Mouse (Mus musculus) forebrain, embryonic 10.5 days (tissue): ENCODE data around the gene Kcnc3. TPM values are rescaled to one million over a fixed set of nuclear protein-coding genes. Genes with fewer than 3 reads are reported as not detected.
A peak's percentile ranks its signal among the peaks of the same experiment; 100 is the strongest.

ENCODE experiments used
- DNase-seq: peaks from one replicate; pipeline ENCODE4 v3.0.0-alpha.2; 2017; ENCODE audit warnings: low spot score; ENCODE audit errors: extremely low spot score
- H3K27ac ChIP-seq: fragments of 300-500 bp; sonication (generic); 2 replicates; pipeline ENCODE4 v1.5.1; 2016; ENCODE audit warnings: mild to moderate bottlenecking
- H3K27me3 ChIP-seq: fragments of 300-500 bp; sonication (generic); 2 replicates; pipeline ENCODE4 v1.6.1; 2016; ENCODE audit warnings: mild to moderate bottlenecking; ENCODE audit not compliant: poor library complexity, severe bottlenecking
- H3K36me3 ChIP-seq: fragments of 300-500 bp; sonication (generic); replicated peaks from 2 replicates; pipeline ENCODE4 v1.6.1; 2016; ENCODE audit warnings: mild to moderate bottlenecking, moderate library complexity
- H3K4me1 ChIP-seq: fragments of 300-500 bp; sonication (generic); 2 replicates; pipeline ENCODE4 v1.6.1; 2016
- H3K4me3 ChIP-seq: fragments of 300-500 bp; sonication (generic); 2 replicates; pipeline ENCODE4 v1.5.1; 2016; ENCODE audit warnings: mild to moderate bottlenecking, moderate library complexity
- H3K9me3 ChIP-seq: fragments of 300-500 bp; sonication (generic); 2 replicates; pipeline ENCODE4 v1.6.1; 2016; ENCODE audit warnings: mild to moderate bottlenecking, moderate library complexity
- WGBS: fragments of 180-500 bp; shearing (Covaris S2); methylation state at CpG from one replicate; pipeline ENCODE4 v1.1.7; 2016; 5-methylcytosine and 5-hydroxymethylcytosine counted together
- polyA plus RNA-seq: library from polyadenylated mRNA; unstranded; fragments of >200 nt; fragmentation: Nextera tagmentation; extraction: Ambion mirVana; gene quantifications from 2 replicates; pipeline ENCODE4 v1.2.1, GENCODE M21; 2016

Kcnc3 gene
- polyA plus RNA-seq, 1 experiment from 2014 or later, result 0.84 TPM

DNA sequence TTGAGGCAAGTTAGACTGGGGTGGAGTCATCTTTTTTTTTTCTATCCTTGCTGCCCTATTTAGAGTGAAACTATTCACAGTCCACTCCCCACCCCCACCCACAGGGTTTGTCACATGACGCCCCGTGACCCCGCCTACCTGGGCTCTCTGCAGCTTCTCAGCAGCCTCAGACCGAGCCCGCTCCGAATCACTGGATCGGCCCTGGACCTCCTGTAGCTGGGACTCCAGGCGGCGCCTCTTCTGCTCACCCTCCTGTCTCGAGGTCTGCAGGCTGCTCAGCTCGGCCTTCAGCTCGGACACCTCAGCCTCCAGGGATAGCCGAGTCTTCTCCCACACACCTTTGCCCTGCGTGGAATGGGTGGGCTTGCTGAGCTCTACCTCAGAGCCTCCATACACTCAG, 34.4 kb downstream of the Kcnc3 start:
- no peaks in the 10 kb centered on the region for H3K36me3 ChIP-seq
- no peak overlapping the region for H3K4me3 ChIP-seq
- H3K27ac ChIP-seq, result no peak overlapping the region
- WGBS, result 71% methylated on average over 14 of the region's 14 CpGs
- peaks cover 3% of the 10 kb centered on the region; the same call in 1 of the 2 replicates for H3K9me3 ChIP-seq
- peaks cover 7% of the 10 kb centered on the region; the same call in 1 of the 2 replicates for H3K4me1 ChIP-seq
- peaks cover 6% of the 10 kb centered on the region; the same call in 1 of the 2 replicates for H3K27me3 ChIP-seq
- no peak for DNase-seq

DNA sequence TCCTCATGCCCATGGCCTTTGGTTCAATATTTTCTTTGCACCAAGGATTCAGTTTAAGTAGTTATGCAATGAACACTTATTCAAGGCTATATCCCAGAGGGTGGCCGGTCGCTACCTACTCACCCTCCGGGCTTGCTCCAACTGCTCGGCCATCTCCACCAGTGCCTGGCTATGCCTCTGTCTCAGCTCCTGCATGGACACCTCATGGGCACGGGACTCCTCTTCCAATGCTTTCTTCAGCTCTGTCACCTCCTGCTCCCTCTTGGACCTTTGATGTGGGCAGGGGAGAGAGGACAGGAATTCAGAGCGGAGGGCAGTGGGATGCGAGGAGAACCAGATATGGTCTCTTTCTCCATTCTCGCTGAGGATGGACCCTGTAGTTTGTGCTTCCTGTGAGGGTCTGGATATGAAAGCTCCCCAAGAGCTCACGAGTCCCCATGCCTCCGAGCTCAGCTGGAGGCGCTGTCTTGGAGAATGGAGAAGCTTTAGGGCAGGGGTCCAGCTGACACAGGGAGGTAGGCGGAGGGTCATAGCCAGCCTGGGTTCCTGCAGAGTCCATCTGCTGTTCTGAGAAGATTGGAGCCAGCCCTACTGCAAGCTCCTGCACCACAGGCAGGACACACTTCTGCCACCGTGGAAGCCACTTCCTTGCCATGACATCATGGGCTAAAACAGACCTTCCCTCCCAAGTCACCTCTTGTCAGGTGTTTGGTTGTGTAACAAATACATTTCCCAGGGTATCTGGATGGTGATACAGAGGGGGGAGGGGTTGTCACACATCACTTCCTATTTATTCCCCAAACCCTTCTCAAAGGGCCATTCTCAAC, 35.0 kb downstream of the Kcnc3 start:
- Histone ChIP-seq H3K4me1 (peaks cover 7% of the 10 kb centered on the region; the same call in 1 of the 2 replicates), H3K27ac (no peak overlapping the region), H3K4me3 (no peak overlapping the region), H3K27me3 (peaks cover 6% of the 10 kb centered on the region; the same call in 1 of the 2 replicates), H3K9me3 (peaks cover 3% of the 10 kb centered on the region; the same call in 1 of the 2 replicates), H3K36me3 (no peaks in the 10 kb centered on the region)
- DNase-seq, result no peak
- WGBS, result 91% methylated on average over 13 of the region's 13 CpGs

DNA sequence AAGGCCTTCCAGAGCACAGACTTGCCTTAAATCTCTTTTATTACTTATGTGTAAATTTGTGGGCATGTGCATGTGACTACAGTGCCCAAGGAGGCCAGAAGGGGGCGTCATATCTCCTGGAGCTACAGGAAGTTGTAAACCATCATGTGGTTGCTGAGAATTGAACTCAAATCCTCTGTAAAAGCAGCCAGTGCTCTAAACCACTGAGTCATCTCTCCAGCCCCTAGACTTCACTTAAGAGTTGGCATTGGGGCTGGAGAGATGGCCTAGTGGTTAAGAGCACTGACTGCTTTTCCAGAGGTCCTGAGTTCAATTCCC, 35.6 kb downstream of the Kcnc3 start:
- no peak for DNase-seq
- Histone ChIP-seq H3K27me3 (peaks cover 6% of the 10 kb centered on the region; the same call in 1 of the 2 replicates), H3K9me3 (peaks cover 3% of the 10 kb centered on the region; the same call in 1 of the 2 replicates), H3K4me1 (peaks cover 7% of the 10 kb centered on the region; the same call in 1 of the 2 replicates), H3K36me3 (no peaks in the 10 kb centered on the region), H3K27ac (no peak overlapping the region), H3K4me3 (no peak overlapping the region)
- WGBS, result 62% methylated on average over 1 of the region's 1 CpGs

DNA sequence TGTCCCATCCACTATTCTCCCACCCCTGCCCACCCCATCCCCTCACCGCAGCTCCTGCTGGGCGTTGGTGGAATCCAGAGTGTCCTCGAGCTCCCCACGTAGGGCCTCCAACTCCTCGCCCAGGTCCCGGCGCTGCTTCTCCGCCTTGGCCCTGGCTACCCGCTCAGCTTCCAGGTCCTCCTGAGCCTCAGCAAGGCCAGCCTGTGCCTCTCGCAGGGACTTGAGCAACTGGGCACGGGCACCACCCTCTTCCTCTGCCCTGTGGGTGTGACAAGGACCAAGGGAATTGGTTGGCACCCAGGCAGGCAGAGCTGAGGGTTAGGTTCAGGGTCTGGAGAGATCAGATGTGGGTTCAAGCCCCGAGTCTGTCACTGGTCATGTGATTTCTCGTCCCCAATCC, 36.5 kb downstream of the Kcnc3 start:
- DNase-seq, result no peak
- Histone ChIP-seq H3K4me3 (no peak overlapping the region), H3K27ac (no peak overlapping the region), H3K27me3 (peaks cover 15% of the 10 kb centered on the region; the same call in 1 of the 2 replicates), H3K36me3 (no peaks in the 10 kb centered on the region), H3K9me3 (peaks cover 3% of the 10 kb centered on the region; the same call in 1 of the 2 replicates), H3K4me1 (peaks cover 7% of the 10 kb centered on the region; the same call in 1 of the 2 replicates)
- WGBS, result 87% methylated on average over 13 of the region's 13 CpGs

DNA sequence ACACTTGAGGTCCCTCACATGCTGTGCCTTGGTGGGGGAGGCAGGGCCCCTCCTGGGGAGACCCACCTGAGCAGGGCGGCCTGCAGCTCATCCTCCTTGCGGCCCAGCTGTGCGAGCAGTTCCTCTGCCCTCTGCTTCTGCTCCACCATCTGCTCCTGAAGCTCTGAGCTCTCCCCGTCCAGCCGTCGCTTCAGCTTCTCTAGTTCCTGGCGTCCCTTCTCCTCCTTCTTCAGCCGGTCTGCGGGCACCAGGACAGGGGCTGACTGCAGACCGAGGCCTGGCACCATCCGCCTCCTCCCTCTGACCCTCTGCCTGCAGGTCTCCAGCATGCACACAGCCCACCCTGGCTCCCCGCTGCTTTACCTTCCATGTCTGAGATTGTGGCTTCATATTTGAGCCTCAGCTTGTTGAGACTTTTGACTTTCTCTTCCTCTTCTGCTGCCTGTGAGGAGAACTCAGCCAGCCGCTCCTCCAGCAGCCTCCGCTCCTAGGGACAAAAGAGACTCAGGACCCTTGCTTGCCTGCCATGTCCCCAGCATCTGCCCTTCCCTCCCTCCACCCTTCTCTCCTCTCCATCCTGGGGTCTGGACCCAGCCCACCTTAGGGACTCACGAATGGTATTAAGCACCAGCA, 38.1 kb downstream of the Kcnc3 start:
- Histone ChIP-seq H3K36me3 (no peaks in the 10 kb centered on the region), H3K4me1 (peaks cover 12% of the 10 kb centered on the region; the same call in 1 of the 2 replicates), H3K9me3 (no peaks in the 10 kb centered on the region), H3K27me3 (peaks cover 28% of the 10 kb centered on the region), H3K27ac (no peak overlapping the region), H3K4me3 (no peak overlapping the region)
- no peak for DNase-seq
- 90% methylated on average over 15 of the region's 15 CpGs for WGBS

DNA sequence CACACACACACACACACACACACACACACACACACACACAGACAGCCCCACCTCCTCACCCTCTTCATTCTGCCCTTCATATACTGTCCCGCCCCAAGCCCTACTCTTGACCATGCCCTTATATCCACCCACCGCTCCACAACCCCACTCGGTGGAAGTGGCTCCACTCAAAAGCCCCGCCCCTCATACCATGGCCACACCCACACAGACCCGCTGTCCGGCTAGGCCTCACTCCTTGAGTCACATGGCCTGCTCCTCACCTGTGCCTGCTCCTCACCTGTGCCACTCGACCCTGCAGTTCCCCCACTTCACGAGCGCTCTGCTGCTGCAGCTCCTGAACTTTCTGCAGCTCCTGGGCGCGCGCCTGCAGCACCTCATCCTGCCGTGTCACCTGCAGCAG, 40.0 kb downstream of the Kcnc3 start:
- DNase-seq, result no peak
- Histone ChIP-seq H3K27ac (no peak overlapping the region), H3K9me3 (no peaks in the 10 kb centered on the region), H3K4me3 (no peak overlapping the region), H3K36me3 (no peaks in the 10 kb centered on the region), H3K27me3 (peaks cover 40% of the 10 kb centered on the region), H3K4me1 (0 out of 2 replicates have a peak, but pooled peaks cover 5% of the 10 kb centered on the region)
- 81% methylated on average over 13 of the region's 13 CpGs for WGBS

DNA sequence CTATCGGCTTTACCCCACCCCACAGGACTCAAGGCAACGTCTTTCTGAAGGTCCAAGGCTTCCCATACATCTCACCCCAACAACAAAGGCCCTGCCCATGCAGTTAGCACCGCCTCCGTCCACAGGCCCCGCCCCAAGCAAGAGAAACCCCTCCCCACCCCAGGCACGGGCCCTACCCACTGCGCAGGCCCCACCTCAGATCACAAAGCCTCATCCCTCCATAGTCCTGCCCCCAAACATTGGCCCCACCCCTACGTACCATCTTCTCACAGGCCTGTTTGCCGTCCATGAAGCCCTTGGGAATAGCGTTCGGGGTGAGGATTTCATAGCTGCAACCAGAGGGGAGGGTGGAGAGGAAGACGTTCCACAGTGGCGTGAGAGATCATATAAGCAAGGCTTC, 42.2 kb downstream of the Kcnc3 start:
- Histone ChIP-seq H3K9me3 (no peaks in the 10 kb centered on the region), H3K27me3 (peaks cover 49% of the 10 kb centered on the region), H3K4me3 (no peak overlapping the region), H3K36me3 (no peaks in the 10 kb centered on the region), H3K4me1 (0 out of 2 replicates have a peak, but pooled peaks cover 5% of the 10 kb centered on the region), H3K27ac (no peak overlapping the region)
- no peak for DNase-seq
- 29% methylated on average over 13 of the region's 13 CpGs for WGBS

DNA sequence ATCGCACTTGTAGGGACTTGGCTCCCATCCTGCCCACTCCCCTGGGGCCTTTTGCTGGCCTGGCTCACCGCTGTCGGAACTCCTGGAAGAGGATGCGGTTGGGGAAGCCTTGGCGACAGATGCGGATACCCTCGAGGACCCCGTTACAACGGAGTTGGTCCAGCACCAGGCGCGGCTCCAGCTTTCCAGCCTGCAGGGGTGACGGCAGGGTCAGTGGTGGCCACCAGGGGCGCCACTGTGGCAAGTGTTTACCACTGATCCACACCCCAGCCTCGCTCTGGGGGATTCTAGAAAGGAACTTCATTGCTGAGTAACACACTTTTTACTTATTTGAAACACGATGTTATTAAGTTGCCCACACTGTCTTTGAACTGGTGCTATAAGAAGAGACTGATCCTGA, 42.9 kb downstream of the Kcnc3 start:
- no peak for DNase-seq
- 11% methylated on average over 15 of the region's 15 CpGs for WGBS
- peaks cover 56% of the 10 kb centered on the region for H3K27me3 ChIP-seq

DNA sequence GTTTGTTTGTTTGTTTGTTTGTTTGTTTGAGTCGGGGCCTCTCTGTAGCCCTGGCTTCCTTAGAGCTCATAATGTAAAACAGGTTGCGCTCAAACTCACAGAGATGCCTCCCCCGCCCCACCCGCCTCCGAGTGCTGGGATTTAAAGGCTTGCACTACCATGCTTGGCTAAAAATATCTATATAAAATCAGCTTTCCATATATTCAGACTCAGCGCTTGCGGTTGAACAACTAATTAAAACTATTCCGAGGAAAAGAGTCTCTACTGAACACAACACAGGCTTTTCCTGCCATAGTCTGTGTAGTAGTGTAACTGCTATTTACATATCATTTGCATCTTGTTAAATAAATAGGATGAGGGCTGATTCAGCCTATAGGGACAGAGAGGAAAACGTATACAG, 46.2 kb downstream of the Kcnc3 start:
- no peak overlapping the region for H3K4me3 ChIP-seq
- peaks cover 83% of the 10 kb centered on the region for H3K27me3 ChIP-seq
- peaks cover 25% of the 10 kb centered on the region for H3K4me1 ChIP-seq
- 89% methylated on average over 9 of the region's 9 CpGs for WGBS
- H3K9me3 ChIP-seq, result no peaks in the 10 kb centered on the region
- H3K27ac ChIP-seq, result no peak overlapping the region
- no peaks in the 10 kb centered on the region for H3K36me3 ChIP-seq
- DNase-seq, result no peak

More for the DNA sequence above, 42.9 kb downstream of the Kcnc3 start:
- Histone ChIP-seq H3K27ac (no peak overlapping the region), H3K9me3 (no peaks in the 10 kb centered on the region), H3K36me3 (no peaks in the 10 kb centered on the region), H3K4me1 (peaks cover 6% of the 10 kb centered on the region; the same call in 1 of the 2 replicates), H3K4me3 (no peak overlapping the region)

DNA sequence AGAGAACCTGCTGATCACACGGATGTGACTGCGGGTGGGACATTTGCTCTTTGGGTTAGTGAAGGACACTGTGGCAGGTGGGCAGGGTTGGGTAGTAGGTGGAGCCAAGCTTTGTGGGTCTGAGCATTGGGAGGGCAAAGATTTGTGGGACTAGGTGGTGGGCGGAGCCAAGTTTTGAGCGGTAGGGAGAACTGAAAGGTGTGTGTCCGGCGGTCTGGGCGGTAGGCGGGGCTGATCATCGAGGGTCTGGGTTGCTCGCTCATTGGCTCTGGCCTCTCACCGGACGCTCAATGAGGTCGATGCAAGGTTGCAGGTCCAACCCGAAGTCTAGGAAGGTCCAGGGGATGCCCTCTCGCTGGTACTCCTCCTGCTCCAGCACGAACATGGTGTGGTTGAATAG, 48.2 kb downstream of the Kcnc3 start:
- peaks cover 20% of the 10 kb centered on the region for H3K4me1 ChIP-seq
- no peak overlapping the region for H3K27ac ChIP-seq
- peak overlapping the region; percentile 34 for H3K4me3 ChIP-seq
- no peaks in the 10 kb centered on the region for H3K9me3 ChIP-seq
- 2% methylated on average over 16 of the region's 16 CpGs for WGBS
- no peaks in the 10 kb centered on the region for H3K36me3 ChIP-seq
- DNase-seq, result no peak
- peaks cover 82% of the 10 kb centered on the region for H3K27me3 ChIP-seq

DNA sequence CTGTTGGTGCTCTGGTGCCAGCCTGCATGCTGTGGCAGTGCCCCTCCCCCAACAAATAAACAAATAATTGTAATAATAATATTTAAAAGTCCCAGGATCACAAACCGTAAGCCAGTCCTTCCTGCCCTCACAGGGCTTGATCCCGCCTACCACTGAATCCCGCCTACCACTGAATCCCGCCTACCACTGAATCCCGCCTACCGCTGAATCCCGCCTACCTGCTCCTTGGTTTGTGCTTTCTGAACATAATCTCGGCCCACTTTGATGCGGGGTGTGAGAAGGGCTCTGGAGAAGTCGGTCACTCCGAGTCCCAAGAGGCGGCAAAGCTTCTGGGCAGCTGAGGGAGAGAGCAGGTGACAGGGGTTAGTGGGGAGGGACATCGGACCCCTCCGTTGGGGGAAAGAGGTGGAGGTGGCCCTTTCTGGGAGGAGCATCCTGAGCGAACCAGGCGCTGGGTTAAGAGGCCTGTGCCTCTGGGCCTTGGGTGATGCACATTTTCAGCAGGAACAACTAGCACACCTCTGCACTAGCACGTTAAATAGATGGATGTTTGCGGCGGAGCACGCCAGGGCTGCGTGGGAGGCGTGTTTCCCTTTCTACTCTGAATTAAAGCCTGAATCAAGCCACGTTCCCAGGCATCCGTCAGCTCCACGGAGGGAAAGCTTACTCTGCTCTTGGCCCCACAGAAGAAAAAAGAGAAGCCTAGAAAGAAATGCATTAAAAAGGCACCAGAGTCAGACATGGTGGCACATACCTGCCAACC, 50.6 kb downstream of the Kcnc3 start:
- DNase-seq, result no peak
- Histone ChIP-seq H3K27me3 (peaks cover 87% of the 10 kb centered on the region), H3K9me3 (no peaks in the 10 kb centered on the region), H3K27ac (peak overlapping the region; percentile 11; the same call in 1 of the 2 replicates), H3K4me1 (peaks cover 23% of the 10 kb centered on the region), H3K36me3 (no peaks in the 10 kb centered on the region), H3K4me3 (peak overlapping the region; percentile 35)
- 21% methylated on average over 25 of the region's 25 CpGs for WGBS

DNA sequence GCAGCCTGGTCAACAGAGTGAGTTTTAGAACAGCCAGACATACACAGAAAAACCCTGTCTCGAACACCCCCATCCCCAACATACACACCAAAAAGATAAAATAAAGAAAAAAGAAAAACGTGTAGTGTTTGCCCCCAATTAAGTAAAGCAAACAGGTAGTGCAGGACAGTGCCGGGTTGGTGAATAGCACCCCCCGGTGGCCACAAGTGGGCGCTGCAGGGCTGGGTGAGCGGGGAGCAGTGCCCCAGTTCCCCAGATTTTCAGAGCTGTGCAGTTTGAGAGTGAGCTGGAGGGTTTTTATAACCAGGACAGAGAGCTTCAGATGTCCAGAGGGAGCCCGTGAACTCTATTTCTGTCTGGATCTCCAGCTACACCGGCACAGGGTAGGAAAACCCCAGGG, 51.4 kb downstream of the Kcnc3 start:
- no peaks in the 10 kb centered on the region for H3K9me3 ChIP-seq
- H3K36me3 ChIP-seq, result no peaks in the 10 kb centered on the region
- H3K4me3 ChIP-seq, result no peak overlapping the region
- H3K27me3 ChIP-seq, result peaks cover 92% of the 10 kb centered on the region
- 31% methylated on average over 8 of the region's 8 CpGs for WGBS
- H3K4me1 ChIP-seq, result peaks cover 24% of the 10 kb centered on the region
- DNase-seq, result no peak
- no peak overlapping the region for H3K27ac ChIP-seq
